Mouse (Mus musculus) hindbrain, embryonic 15.5 days (tissue): ENCODE measurements around the gene Cox5a. TPM values are rescaled to one million over a fixed set of nuclear protein-coding genes. Genes with fewer than 3 reads are reported as not detected.

ENCODE experiments used
- ATAC-seq: fragments of 200-750 bp; cut with Nextera tagmentation; 2 replicates; pipeline ENCODE4 v1.8.0; 2017; ENCODE audit warnings: low read depth, moderate number of reproducible peaks, moderate TSS enrichment; ENCODE audit not compliant: low FRiP score
- H3K27ac ChIP-seq: fragments of 300-500 bp; sonication (generic); replicated peaks from 2 replicates; pipeline ENCODE4 v1.5.1; 2015; ENCODE audit warnings: mild to moderate bottlenecking, inconsistent platforms
- H3K27me3 ChIP-seq: fragments of 300-500 bp; sonication (generic); 2 replicates; pipeline ENCODE4 v1.6.1; 2015; ENCODE audit warnings: control low read depth, inconsistent platforms
- H3K36me3 ChIP-seq: fragments of 300-500 bp; sonication (generic); 2 replicates; pipeline ENCODE4 v1.6.1; 2015; ENCODE audit warnings: control low read depth, inconsistent platforms
- H3K4me1 ChIP-seq: fragments of 300-500 bp; sonication (generic); replicated peaks from 2 replicates; pipeline ENCODE4 v1.6.1; 2015; ENCODE audit warnings: control low read depth, inconsistent platforms
- H3K4me2 ChIP-seq: fragments of 300-500 bp; sonication (generic); 2 replicates; pipeline ENCODE4 v1.6.1; 2015; ENCODE audit warnings: moderate library complexity, mild to moderate bottlenecking, inconsistent platforms
- H3K4me3 ChIP-seq: fragments of 300-500 bp; sonication (generic); 2 replicates; pipeline ENCODE4 v1.5.1; 2015; ENCODE audit warnings: mild to moderate bottlenecking, inconsistent platforms
- H3K9ac ChIP-seq: fragments of 300-500 bp; sonication (generic); 2 replicates; pipeline ENCODE4 v1.6.1; 2015; ENCODE audit warnings: inconsistent platforms
- H3K9me3 ChIP-seq: fragments of 300-500 bp; sonication (generic); 2 replicates; pipeline ENCODE4 v1.6.1; 2016; ENCODE audit warnings: control low read depth, inconsistent platforms
- whole genome bisulfite sequencing: fragments of 180-500 bp; shearing (Covaris S2); methylation state at CpG from one replicate; pipeline ENCODE4 v1.1.7; 2015; 5-methylcytosine and 5-hydroxymethylcytosine counted together
- polyA plus RNA-seq: library from polyadenylated mRNA; unstranded; fragments of >200 nt; fragmentation: Nextera tagmentation; extraction: Ambion mirVana; gene quantifications from 2 replicates; pipeline ENCODE4 v1.2.1, GENCODE M21; 2015

Cox5a gene
- polyA plus RNA-seq, 1 experiment from 2014 or later = 894 TPM

- Histone ChIP-seq H3K4me2 (no peak overlapping the region), H3K27me3 (no peaks in the 10 kb centered on the region), H3K4me3 (no peak overlapping the region), H3K9ac (no peak overlapping the region), H3K9me3 (no peaks in the 10 kb centered on the region), H3K4me1 (peaks cover 7% of the 10 kb centered on the region), H3K36me3 (peaks cover 48% of the 10 kb centered on the region), H3K27ac (no peak overlapping the region)
- ATAC-seq = no peak
- WGBS = 86% methylated on average over 1 of the region's 1 CpGs
Measured at GRCm38 (mm10) chr9:57531946-57532345, 10.9 kb downstream of the Cox5a start.

- Histone ChIP-seq H3K4me2 (peak overlapping the region; percentile 79), H3K4me1 (peaks cover 23% of the 10 kb centered on the region), H3K9ac (peak overlapping the region; percentile 90; the same call in 1 of the 2 replicates), H3K4me3 (0 out of 2 replicates have a peak overlapping the region, but pooled peaks have one; percentile 75), H3K27me3 (no peaks in the 10 kb centered on the region), H3K36me3 (peaks cover 46% of the 10 kb centered on the region), H3K27ac (peak overlapping the region; percentile 92; the same call in 1 of the 2 replicates), H3K9me3 (no peaks in the 10 kb centered on the region)
- ATAC-seq = no peak
- 87% methylated on average over 5 of the region's 5 CpGs for WGBS
Measured at GRCm38 (mm10) chr9:57536362-57536761, 15.3 kb downstream of the Cox5a start.

- Histone ChIP-seq H3K27ac (peak within 1 kb of the TSS; percentile 92), H3K4me2 (peak within 1 kb of the TSS; percentile 79), H3K9me3 (no peaks in the 10 kb centered on the region), H3K9ac (peak within 1 kb of the TSS; percentile 90), H3K27me3 (no peaks in the 10 kb centered on the region), H3K4me1 (peaks cover 23% of the 10 kb centered on the region), H3K4me3 (peak within 1 kb of the TSS; percentile 75), H3K36me3 (peaks cover 40% of the 10 kb centered on the region)
- WGBS = 1% methylated on average over 45 of the region's 45 CpGs
- ATAC-seq = peak; percentile 91
Measured at GRCm38 (mm10) chr9:57537044-57537727, 16.1 kb downstream of the Cox5a start, which contains the start of gene Fam219b. Gene Fam219b, plus strand, starts transcription at chr9:57537528.

GRCm38 (mm10) chr9:57537728-57538181 lies 16.7 kb downstream of the Cox5a start:
- no peaks in the 10 kb centered on the region for H3K9me3 ChIP-seq
- WGBS = 0% methylated on average over 24 of the region's 24 CpGs
- peak overlapping the region; percentile 90 for H3K9ac ChIP-seq
- H3K27ac ChIP-seq = peak overlapping the region; percentile 92
- ATAC-seq = peak; percentile 83
- H3K4me3 ChIP-seq = peak overlapping the region; percentile 75
- H3K36me3 ChIP-seq = peaks cover 40% of the 10 kb centered on the region
- H3K27me3 ChIP-seq = no peaks in the 10 kb centered on the region
- H3K4me2 ChIP-seq = peak overlapping the region; percentile 79
- peaks cover 23% of the 10 kb centered on the region for H3K4me1 ChIP-seq

- H3K9me3 ChIP-seq = no peaks in the 10 kb centered on the region
- WGBS = 92% methylated on average over 2 of the region's 2 CpGs
- peaks cover 24% of the 10 kb centered on the region for H3K4me1 ChIP-seq
- H3K4me2 ChIP-seq = no peak overlapping the region
- no peak for ATAC-seq
- no peak overlapping the region for H3K9ac ChIP-seq
- H3K4me3 ChIP-seq = no peak overlapping the region
- H3K27me3 ChIP-seq = no peaks in the 10 kb centered on the region
- H3K36me3 ChIP-seq = peaks cover 41% of the 10 kb centered on the region
- no peak overlapping the region for H3K27ac ChIP-seq
Measured at GRCm38 (mm10) chr9:57539550-57539949, 18.5 kb downstream of the Cox5a start.

GRCm38 (mm10) chr9:57541312-57541711 lies 20.2 kb downstream of the Cox5a start:
- Histone ChIP-seq H3K9me3 (no peaks in the 10 kb centered on the region), H3K27ac (0 out of 2 replicates have a peak overlapping the region, but pooled peaks have one; percentile 29), H3K27me3 (no peaks in the 10 kb centered on the region), H3K4me3 (no peak overlapping the region), H3K9ac (no peak overlapping the region), H3K4me1 (peaks cover 29% of the 10 kb centered on the region), H3K36me3 (peaks cover 51% of the 10 kb centered on the region), H3K4me2 (no peak overlapping the region)
- WGBS = 6% methylated on average over 1 of the region's 1 CpGs
- no peak for ATAC-seq

- Histone ChIP-seq H3K4me1 (peaks cover 16% of the 10 kb centered on the region), H3K9me3 (no peaks in the 10 kb centered on the region), H3K27ac (no peak overlapping the region), H3K9ac (no peak overlapping the region), H3K36me3 (peaks cover 67% of the 10 kb centered on the region), H3K27me3 (no peaks in the 10 kb centered on the region), H3K4me3 (no peak overlapping the region), H3K4me2 (no peak overlapping the region)
- 83% methylated on average over 3 of the region's 3 CpGs for WGBS
- no peak for ATAC-seq
Measured at GRCm38 (mm10) chr9:57543951-57544350, 22.9 kb downstream of the Cox5a start.

- 87% methylated on average over 5 of the region's 5 CpGs for WGBS
- no peak for ATAC-seq
- H3K27ac ChIP-seq = no peak overlapping the region
- no peaks in the 10 kb centered on the region for H3K27me3 ChIP-seq
- H3K4me1 ChIP-seq = peaks cover 29% of the 10 kb centered on the region
- H3K4me3 ChIP-seq = no peak overlapping the region
- no peak overlapping the region for H3K4me2 ChIP-seq
- H3K9me3 ChIP-seq = no peaks in the 10 kb centered on the region
- peaks cover 64% of the 10 kb centered on the region for H3K36me3 ChIP-seq
- H3K9ac ChIP-seq = no peak overlapping the region
Measured at GRCm38 (mm10) chr9:57547287-57547686, 26.2 kb downstream of the Cox5a start.

GRCm38 (mm10) chr9:57547869-57548268 lies 26.8 kb downstream of the Cox5a start:
- Histone ChIP-seq H3K27me3 (no peaks in the 10 kb centered on the region), H3K9me3 (no peaks in the 10 kb centered on the region), H3K4me1 (peaks cover 31% of the 10 kb centered on the region), H3K4me2 (no peak overlapping the region), H3K9ac (no peak overlapping the region), H3K4me3 (no peak overlapping the region), H3K36me3 (peaks cover 58% of the 10 kb centered on the region), H3K27ac (no peak overlapping the region)
- no peak for ATAC-seq
- 91% methylated on average over 11 of the region's 11 CpGs for WGBS

GRCm38 (mm10) chr9:57549186-57549585 lies 28.1 kb downstream of the Cox5a start:
- H3K4me1 ChIP-seq = peaks cover 34% of the 10 kb centered on the region
- no peak for ATAC-seq
- H3K27me3 ChIP-seq = no peaks in the 10 kb centered on the region
- H3K9me3 ChIP-seq = no peaks in the 10 kb centered on the region
- H3K4me2 ChIP-seq = no peak overlapping the region
- peaks cover 46% of the 10 kb centered on the region for H3K36me3 ChIP-seq
- H3K4me3 ChIP-seq = no peak overlapping the region
- 81% methylated on average over 4 of the region's 4 CpGs for WGBS
- H3K9ac ChIP-seq = no peak overlapping the region
- H3K27ac ChIP-seq = no peak overlapping the region

GRCm38 (mm10) chr9:57550126-57550862 lies 29.2 kb downstream of the Cox5a start:
- Histone ChIP-seq H3K4me3 (no peak overlapping the region), H3K27ac (no peak overlapping the region), H3K4me2 (no peak overlapping the region), H3K27me3 (no peaks in the 10 kb centered on the region), H3K9ac (no peak overlapping the region), H3K36me3 (peaks cover 35% of the 10 kb centered on the region), H3K4me1 (peaks cover 28% of the 10 kb centered on the region), H3K9me3 (no peaks in the 10 kb centered on the region)
- no peak for ATAC-seq
- 92% methylated on average over 11 of the region's 11 CpGs for WGBS
